Mouse (Mus musculus) 3134 (cell line): ENCODE data around the gene Eif3g.

Experiments used
- DNase-seq: peaks from one replicate; pipeline ENCODE4 v3.0.0-alpha.2; 2011; ENCODE audit warnings: low spot score; ENCODE audit not compliant: insufficient read length; ENCODE audit errors: extremely low read depth

Gene Eif3g

DNA sequence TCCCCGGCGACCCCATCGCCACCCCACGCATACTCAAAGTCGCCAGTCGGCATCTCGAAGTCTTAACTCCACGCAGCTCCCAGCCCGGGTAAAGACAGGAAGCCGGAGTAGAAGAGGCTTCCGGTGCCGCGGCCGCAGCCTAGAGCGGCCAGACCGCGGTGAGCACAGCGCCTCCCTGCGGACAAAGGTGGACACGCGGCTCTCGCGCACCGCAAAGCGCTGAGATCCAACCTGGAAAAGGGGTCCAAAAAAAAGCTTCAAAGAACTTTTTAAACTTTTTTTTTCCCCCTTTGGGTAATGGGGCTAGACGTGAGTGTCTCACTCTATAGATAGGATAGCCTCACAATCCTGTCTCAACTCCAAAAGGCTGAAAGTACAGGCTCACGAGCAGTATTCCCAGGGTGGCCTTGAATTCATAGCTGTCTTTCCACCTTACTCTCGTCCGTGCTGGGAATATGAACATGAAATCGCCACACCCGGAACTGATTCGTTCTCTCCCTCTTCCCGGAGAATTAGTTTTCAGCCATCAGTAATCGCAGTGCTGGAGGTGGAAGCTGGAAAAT, at the start of gene Eif3g:
Gene Eif3g (minus strand): TSS at position 113 of the 563 bp plus-strand sequence.
- peak; percentile 85 for DNase-seq

DNA sequence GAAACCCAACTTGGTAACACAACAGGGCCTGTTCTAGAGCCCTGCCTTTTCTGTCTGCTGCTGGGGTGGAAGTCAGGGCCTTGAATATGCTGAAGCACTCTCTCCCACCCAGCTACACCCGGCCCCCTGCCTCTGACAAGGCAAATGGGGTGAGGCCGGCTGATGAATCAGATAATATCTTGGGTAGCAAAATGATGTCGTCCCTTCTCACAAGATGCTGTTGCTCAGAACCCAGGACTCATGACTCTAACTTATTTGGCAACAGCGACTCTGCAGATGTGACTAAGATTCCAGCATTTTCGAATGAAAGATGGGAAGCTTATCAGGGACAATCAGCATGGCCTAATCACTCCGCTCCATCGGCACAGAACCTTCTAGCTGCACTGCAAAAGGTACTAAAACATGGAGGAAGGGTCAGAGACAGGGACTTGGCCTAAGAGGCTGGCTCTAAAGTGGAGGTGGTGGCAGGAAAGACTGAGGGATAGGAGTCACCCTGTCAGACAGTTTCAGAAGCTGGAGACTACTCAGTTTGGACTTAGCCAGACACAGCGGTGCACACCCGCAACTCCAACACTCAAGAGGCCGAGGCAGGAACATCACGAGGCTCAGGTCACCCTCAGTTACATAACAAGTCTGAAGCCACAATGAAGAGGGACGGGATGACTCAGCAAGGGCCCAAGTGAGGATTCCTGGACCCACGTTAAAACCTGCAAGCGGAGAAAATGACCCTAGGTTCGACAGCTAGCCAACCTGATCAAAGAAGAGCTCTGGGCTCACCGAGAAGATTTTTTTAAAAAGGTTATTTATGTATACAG, 47.9 kb upstream of the Eif3g start:
- peak; percentile 43 for DNase-seq

DNA sequence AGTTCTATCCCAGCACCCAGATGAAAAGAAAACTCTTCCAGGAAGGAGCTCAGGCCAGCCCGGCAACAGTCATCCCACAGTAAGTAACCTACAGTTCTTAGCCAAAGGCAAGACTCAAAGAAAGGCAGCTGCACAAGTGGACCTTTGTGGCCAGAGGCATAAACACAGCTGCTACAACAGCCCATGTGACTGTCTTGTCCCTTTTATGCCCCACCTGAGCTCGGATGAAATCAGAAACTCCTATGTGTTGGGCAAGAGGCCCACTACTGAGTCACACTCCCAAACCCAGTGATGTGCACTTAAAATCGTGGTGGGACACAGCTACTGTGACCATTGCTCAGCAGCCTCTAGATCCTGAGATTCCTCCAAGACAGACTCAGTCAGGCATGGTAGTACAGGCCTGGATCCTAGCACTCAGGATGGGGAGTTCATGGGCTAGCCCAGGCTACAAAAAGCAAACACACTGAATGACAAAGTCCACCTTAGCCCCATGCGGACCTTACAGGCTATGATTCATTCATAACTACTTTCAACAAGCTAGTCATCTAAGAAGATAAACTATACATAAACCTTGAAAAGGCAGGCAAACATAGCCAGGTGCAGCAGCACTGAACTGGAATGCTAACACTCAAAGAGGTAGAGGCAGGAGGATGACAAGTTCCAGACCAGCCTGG, 46.4 kb upstream of the Eif3g start:
- peak; percentile 58 for DNase-seq

DNA sequence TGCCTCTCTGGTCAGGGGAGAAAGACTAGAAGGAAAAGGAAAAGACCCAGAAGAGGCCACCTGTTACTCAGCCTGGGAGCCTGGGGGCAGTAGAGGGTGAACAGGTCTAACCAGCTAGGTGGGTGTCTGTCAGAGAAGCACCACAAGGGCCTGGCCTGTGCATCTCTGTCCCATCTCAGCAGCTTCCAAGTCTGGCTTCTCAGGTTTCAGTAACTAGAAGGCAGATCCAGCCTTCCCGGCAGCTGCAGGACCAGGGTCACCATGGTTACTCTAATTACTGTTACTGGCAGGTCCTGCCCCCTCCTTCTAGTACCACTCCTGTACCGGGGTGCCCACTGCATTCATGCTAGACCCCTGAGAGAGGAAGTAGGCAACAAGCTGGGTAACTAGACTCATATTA, 45.5 kb upstream of the Eif3g start:
- DNase-seq: no peak

DNA sequence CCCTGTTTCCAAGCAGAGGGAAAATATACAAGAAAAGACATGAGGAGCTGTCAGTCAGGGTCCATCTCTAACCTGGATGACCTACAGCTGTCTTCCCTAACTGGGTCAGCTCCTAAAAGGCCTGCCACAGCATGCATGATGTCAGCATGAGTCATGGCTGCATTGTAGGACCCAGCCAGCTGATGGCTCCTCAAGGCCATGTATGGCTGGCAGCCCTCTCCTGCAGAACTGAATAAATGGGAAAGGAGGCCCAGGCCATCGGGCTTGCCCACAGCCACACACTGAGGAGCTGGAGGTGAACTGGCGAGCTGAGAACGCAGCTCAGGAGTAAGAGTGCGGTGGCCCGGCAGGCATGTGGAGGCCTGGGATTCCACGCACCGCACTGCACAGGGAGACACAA, 45.0 kb upstream of the Eif3g start:
- DNase-seq: peak; percentile 74

DNA sequence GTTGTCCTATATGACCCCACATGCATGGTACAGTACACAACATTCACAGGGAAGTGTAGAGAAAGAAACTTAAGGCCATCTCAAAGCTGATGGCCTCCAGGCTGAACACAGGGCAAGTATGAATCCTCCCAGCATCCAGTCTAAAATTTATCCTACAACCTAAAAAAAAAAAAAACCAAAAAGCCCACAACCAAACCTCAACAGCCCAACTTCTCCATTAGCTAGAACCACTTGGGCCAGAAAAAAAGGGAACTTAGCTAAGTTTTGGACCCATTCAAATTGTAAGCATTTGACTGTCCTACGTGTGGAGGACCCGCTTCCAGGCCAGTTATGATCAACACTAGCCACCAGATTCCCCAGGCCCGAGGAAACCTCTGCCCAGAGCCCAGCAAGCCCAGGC, 24.8 kb upstream of the Eif3g start:
- DNase-seq: no peak

DNA sequence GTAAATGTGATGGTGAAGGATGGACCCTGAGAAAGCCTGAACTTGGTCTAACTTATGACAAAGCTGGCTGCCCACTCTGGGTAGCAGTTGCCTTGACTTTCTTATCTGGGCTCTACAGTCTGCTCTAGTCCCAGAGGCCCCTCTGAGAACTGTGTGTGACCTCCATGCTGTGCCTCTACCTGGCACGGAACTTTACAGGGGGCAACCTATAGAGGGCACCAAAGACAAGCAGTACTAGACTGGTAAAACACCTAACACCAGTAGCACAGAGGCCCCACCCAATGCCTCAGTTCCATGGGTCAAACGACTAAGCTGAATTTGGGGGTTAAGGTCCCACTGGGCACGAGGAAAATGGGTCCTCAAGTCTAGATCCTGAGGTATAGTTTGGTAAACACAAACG, 17.7 kb upstream of the Eif3g start:
- DNase-seq: no peak

DNA sequence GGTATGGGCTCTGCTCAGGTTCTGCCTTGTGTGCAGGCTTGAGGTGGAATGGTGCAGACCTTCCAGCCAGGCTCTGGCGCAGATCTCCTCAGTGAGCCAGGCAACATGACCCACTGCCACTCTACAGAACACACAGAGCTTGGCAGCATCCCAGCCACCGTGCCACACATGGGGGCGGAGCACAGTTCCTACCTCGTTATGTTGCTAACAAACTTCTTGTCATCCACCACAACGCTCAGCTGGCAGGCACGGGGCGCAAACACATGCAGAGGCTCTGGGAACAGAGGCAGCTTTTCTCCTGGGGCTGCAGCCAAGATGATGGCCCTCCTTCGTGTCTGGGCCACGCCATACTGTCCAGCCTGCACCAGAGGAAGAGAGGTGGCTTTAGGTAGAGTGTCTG, 11.5 kb upstream of the Eif3g start:
- no peak for DNase-seq

DNA sequence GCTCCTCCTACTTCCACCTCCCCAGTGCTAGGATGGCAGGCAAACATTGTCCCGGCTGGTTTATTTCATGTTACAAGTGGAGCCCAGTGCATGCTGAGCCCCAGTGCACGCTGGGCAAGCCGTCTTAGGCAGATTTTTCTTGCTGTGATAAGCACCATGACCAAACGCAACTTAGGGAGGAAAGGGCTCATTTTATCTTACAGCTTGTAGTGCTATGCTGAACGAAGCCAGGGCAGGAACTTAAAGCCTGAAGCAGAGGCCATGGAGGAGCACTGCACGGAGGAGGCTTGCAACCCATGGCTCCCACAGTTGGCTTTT, 3.7 kb upstream of the Eif3g start:
- no peak for DNase-seq

DNA sequence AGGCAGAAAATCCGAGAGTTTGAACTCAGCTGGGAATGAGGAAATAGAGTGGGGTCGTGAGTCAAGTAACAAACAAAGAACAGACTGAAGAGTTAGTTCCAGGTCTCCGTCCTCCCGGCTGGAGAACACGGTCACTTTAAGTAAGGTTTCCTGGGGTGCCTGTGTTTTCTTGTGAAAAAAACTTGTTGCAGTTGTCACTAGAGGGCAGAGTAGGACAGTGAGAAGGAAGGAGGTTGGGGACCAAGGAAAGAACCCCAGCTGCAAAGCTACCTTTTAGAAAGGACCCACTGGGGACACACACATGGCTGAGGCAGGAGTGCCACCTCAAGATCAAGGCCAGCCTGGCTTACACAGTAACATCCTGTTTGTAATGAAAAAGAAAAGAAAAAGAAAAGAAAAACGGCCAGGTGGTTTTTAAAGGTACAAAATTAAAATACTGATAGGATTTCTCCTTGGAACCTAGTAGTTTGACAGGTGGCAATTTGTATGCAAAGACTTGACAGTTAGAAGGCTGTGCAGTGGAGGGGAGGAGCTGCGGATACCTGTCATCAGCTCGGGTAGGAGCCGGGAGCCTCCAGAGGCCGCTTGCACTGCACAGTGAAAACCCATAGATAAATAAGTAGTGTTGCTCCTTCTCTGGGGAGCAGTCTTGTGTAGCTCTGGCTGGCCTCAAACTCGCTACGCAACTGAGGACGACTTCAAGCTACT, 3.2 kb upstream of the Eif3g start:
- DNase-seq: no peak

DNA sequence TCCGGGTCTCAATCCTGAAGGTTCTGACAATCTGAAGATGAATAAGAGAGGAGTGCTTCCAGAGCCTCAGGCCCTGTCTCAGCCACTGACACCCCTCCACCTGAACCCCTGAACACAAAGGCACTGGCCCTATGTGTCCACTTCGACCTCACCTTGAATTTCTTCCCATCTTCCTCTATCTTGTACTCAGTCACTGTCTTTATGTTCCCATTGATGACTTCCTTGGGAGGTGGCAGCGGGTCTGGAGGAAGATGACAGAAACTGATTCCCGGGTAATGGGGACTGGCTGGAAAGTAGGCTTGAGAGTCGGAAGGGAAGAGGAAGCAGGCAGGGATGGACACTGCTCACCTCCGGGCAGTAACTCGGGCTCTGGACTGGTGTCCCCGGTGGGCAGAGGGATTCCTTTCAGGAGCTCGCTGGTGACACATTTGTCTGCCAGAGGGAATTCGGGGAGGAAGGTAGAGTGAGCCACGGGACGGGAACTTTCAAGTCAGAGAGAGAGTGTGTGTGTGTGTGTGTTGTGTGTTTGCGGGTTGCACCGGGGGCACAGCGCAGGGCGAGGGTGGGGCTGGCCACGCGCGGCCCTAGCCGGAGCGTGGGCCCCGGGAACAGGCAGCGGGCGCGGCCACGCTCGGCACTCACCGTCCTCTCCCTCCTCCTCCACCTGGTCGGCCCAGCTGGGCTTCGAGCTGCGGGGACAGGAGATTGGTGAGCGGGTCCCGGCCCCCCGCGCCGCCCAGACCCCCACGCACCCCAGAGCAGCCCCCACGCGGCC, 500 bp downstream of the Eif3g start:
- DNase-seq: no peak

DNA sequence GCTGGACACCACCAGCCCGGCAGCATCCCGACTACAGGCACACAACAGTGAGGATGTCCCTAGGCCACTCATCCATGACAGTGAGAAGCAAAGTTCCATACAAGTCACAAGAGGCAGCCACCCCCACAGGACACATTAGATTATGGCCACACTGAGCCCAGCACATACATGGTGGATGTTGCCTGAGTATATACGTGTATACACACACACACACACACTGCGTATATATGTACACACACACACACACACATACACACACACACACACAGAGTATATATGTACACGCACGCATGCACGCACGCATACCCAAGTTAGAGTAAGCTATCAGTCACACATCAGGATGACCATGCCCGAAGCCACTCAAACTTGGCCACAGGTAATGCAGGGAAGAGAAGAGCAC, 3.0 kb downstream of the Eif3g start:
- no peak for DNase-seq

DNA sequence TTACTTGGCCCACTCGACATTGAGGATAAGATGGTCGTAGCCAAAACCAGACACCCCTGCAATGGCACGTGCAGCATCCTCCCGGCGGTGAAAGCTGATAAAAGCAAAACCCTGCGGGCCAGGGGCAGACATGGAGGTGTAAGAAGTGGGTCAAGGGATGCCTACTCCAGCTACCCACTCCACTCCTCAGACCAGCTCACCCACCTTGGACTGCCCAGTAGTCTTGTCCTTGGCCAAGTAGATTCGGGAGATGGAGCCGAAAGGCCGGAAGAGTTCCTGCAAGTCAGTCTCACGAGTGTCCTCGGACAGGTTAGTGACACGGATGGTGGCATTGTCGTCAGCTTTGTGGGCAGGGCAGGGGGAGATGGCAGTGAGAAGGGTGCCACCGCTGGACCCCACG, 3.8 kb downstream of the Eif3g start:
- DNase-seq: no peak

DNA sequence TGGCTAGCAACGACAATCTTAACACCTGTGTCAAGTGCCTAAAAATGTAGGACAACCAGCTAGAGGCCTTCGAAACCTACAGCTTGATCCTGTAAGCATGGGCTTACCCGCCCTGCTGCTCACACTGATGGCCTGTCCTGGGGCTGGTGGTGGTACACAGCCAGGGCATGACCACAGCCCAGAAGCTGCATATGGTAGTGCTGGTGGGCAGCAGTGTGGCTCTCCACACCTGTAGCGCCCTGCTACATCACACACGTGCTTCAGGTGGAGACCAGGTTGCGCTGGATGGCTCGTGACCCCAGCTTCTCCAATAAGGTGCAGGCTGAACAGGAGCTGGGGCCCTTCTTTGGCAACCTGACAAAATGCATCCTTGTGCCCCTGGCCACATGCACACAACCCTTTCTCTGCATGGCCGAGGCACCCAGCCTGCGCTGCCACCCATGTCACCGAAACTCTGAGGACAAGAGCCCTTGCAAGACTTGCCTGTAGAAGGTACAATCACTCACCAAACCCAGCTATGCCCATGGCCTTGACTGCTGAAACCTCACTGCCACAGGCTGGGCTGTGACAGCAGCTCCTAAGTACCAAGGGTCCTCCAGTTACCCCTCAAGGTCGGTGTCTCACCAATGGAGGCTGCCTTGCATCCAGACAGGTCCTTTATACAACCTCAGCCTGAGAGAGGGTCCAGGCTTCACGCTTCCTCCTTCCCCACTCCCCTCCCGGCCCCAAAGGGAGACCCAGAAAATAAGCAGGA, 4.7 kb downstream of the Eif3g start:
- DNase-seq: no peak

DNA sequence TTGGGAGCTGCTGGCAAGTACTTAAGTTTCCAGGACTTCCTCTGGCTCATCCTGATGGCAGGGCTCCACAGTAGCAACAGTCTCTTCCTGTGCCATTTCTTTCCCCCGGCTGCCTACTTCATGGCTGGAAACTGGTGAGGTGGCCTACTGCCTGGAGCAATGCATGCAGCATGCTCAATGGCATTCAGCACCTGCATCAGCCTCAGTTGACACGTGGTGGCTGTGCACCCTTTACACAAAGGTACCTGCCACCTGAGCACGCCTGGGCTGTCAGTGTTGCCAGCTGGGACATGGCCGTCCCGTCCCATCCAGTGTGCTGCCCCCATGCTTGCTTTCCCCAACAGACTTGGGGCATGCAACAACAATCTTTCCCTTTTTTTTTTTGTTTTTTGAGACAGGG, 5.4 kb downstream of the Eif3g start:
- no peak for DNase-seq

DNA sequence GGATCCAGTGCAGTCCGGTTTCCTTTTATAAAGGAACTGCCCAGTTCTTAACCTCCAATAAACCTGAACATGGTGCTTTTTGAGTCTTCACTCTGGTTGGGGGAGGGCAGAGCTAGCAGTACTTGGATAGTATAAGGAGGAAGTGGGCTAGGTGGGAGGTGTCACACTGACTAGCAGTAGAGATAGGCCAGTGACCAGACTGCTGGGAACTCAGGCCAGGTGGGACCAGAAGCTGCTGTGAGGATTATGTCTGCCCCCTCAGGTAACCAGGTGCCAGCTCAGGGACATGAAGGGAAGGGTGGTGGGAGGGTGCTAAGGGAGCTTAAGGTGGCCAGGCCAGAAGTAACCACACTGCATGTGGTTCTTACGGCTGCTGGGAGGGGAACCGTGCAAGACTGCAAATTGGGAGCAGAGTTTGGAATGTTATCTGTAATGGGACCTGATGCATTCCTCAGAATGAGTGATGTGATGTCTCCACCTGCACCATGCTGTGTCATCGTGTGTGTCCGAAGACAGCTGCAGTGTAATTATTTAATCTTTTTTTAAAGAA, 6.2 kb downstream of the Eif3g start:
- peak; percentile 32 for DNase-seq

DNA sequence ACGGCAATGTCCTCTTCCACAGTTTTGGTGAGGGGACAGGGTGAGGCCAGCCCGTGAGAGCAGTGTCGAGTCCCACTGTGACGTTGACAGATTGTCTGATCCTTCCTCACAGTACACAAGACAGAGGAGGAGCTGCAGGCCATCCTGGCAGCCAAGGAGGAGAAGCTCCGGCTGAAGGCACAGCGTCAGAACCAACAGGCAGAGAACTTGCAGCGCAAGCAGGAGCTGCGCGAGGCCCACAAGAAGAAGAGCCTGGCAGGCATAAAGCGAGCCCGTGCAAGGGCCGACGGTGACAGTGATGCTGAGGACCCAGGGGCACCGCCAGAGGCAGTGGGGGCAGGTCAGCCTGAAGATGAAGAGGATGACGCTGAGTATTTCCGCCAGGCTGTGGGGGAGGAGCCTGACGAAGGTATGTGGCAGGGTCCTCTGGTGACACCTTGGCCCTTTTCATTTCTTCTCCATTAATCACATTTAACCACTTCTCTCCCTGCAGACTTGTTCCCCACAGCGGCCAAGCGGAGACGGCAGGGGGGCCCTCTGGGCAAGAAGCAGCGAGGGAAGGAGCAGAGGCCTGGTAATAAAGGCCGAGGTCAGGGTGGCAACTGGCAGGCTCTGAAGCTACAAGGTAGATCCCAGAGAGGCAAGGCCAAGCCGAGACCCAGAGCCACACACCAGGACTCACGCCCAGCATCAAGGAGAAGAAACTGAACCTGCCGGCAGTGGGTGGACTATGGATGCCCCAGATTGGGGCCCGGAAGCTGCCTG, 6.9 kb downstream of the Eif3g start:
- no peak for DNase-seq

DNA sequence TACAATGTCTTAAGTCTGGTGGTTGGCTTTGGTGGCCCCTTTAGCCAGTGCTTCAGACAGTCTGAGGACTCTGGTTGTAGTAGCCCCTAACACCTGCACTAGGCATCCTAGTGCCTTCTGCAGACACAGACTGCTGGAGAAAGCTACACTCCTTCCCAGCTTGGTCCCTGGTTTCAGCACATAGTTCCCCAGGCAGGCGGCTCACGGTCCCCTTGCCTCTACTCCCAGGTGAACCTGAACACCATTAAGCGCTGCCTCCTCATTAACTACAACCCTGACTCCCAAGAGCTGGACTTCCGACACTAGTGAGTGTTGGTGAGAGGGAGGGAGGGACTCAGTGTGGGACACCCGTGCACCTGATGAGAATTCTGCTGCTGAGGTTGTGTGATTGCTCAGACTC, 8.0 kb downstream of the Eif3g start:
- no peak for DNase-seq
